Mouse (Mus musculus): ENCODE results near the gene Numa1.

- no peak for TF ChIP-seq CTCF (IDR thresholded peaks at IDR 0.05; ENCODE audit: borderline replicate concordance, insufficient read depth, low read depth, low read length)
- TF ChIP-seq POLR2A (IDR thresholded peaks at IDR 0.05; ENCODE audit: borderline replicate concordance, insufficient read depth, low read length): no peak
These were observed 3.7 kb downstream of the Numa1 start for GRCm38 (mm10) chr7:101937569-101937968.
